10 mouse cellular contexts compared by ENCODE assay signal in the genomic region with DNA sequence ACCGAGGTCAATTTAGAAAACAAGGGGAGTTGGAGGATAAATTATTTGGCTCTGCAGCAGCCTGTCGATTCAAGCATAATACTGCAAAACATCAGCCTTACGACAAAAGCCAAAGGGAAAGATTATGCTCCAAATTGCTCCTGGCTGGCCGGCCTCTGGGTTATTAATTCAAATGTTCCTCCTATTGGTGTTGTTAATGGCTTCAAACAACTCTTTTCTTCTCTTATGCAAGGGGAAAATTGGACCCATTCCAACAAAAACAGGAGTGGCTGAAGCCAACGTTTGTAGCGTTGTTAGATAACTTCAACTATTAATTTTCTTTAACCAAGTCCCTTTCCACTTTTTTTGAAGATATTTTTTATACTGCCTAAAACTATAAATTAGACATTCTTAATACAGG.
DNase-seq lines count a peak whose midpoint lies in the region; ATAC-seq and TF ChIP-seq lines count a peak whose summit lies in the region.
"Had no signal": no experiment of that assay in that cellular context is flagged by ENCODE, and none has a peak within 500 bp of the region (broad histone marks: within the 10 kb centered on the region; RNA-seq: fewer than 3 reads in every experiment).

No protein-coding gene starts in this region.

- no peak for TF ChIP-seq CTCF in brain, embryonic 14.5 days (IDR thresholded peaks at IDR 0.05; ENCODE audit: borderline replicate concordance, extremely low read depth, insufficient read depth, insufficient read length)

- no peak overlapping the region for H3K9ac ChIP-seq in lung, embryonic 16.5 days (ENCODE audit: low read length)
- no peak overlapping the region for H3K9ac ChIP-seq in limb, embryonic 14.5 days (ENCODE audit: low read depth, low read length, severe bottlenecking)

- no peaks in the 10 kb centered on the region for H3K36me3 ChIP-seq in heart, embryonic 10.5 days
- no peaks in the 10 kb centered on the region for H3K36me3 ChIP-seq in lung, embryonic 16.5 days (ENCODE audit: control insufficient read depth, insufficient read depth, low read length)
- H3K36me3 ChIP-seq in limb, embryonic 14.5 days (ENCODE audit: control insufficient read depth, insufficient read depth, low read length): no peaks in the 10 kb centered on the region
- H3K36me3 ChIP-seq in midbrain, embryonic 10.5 days: no peaks in the 10 kb centered on the region

- no peak for TF ChIP-seq POLR2A in brain, embryonic 14.5 days (IDR thresholded peaks at IDR 0.05; ENCODE audit: borderline replicate concordance, extremely low read depth, insufficient read depth, insufficient read length, poor library complexity, severe bottlenecking)
- TF ChIP-seq POLR2A in limb, embryonic 14.5 days (IDR thresholded peaks at IDR 0.05; ENCODE audit: borderline replicate concordance, extremely low read depth, insufficient read depth, insufficient read length): no peak

- no peaks in the 10 kb centered on the region for H3K9me3 ChIP-seq in heart, embryonic 10.5 days
- H3K9me3 ChIP-seq in lung, embryonic 16.5 days (ENCODE audit: control insufficient read depth, low read length): no peaks in the 10 kb centered on the region
- H3K9me3 ChIP-seq in limb, embryonic 14.5 days (ENCODE audit: control insufficient read depth, low read length): no peaks in the 10 kb centered on the region
- no peaks in the 10 kb centered on the region for H3K9me3 ChIP-seq in midbrain, embryonic 10.5 days (replicated peaks)

- peak; percentile 43; the same call in 1 of the 2 replicates for ATAC-seq in lung, embryonic 16.5 days (ENCODE audit: low read depth)
- no peak for ATAC-seq in limb, embryonic 14.5 days (ENCODE audit: low FRiP score, low read depth)

- no peaks in the 10 kb centered on the region for H3K27me3 ChIP-seq in heart, embryonic 10.5 days (ENCODE audit: insufficient read depth, poor library complexity, severe bottlenecking)
- no peaks in the 10 kb centered on the region for H3K27me3 ChIP-seq in lung, embryonic 16.5 days (ENCODE audit: control insufficient read depth, insufficient read depth, low read depth, low read length)
- no peaks in the 10 kb centered on the region for H3K27me3 ChIP-seq in limb, embryonic 14.5 days (ENCODE audit: control insufficient read depth, insufficient read depth, low read length)
- no peaks in the 10 kb centered on the region for H3K27me3 ChIP-seq in midbrain, embryonic 10.5 days (ENCODE audit: low read depth, poor library complexity, severe bottlenecking)

- H3K27ac ChIP-seq in heart, embryonic 10.5 days: no peak overlapping the region
- H3K27ac ChIP-seq in lung, embryonic 16.5 days (ENCODE audit: low read length): no peak overlapping the region
- no peak overlapping the region for H3K27ac ChIP-seq in limb, embryonic 14.5 days (replicated peaks; ENCODE audit: low read depth, low read length)
- no peak overlapping the region for H3K27ac ChIP-seq in midbrain, embryonic 10.5 days (replicated peaks)

- WGBS in heart, embryonic 10.5 days: 66% methylated on average over 6 of the region's 6 CpGs
- WGBS in lung, embryonic 16.5 days: 17% methylated on average over 6 of the region's 6 CpGs
- 15% methylated on average over 6 of the region's 6 CpGs for WGBS in limb, embryonic 14.5 days
- 82% methylated on average over 6 of the region's 6 CpGs for WGBS in midbrain, embryonic 10.5 days

- no peak overlapping the region for H3K4me2 ChIP-seq in lung, embryonic 16.5 days (ENCODE audit: low read depth, low read length)
- H3K4me2 ChIP-seq in limb, embryonic 14.5 days (replicated peaks; ENCODE audit: low read depth, low read length, severe bottlenecking): no peak overlapping the region

- H3K4me1 ChIP-seq in heart, embryonic 10.5 days: peaks cover 15% of the 10 kb centered on the region
- H3K4me1 ChIP-seq in lung, embryonic 16.5 days (replicated peaks; ENCODE audit: control insufficient read depth, insufficient read depth, low read length): peaks cover 17% of the 10 kb centered on the region
- peaks cover 28% of the 10 kb centered on the region for H3K4me1 ChIP-seq in limb, embryonic 14.5 days (ENCODE audit: control insufficient read depth, insufficient read depth, low read length)
- no peaks in the 10 kb centered on the region for H3K4me1 ChIP-seq in midbrain, embryonic 10.5 days

- DNase-seq in heart, adult 18-20 months: peak; percentile 29 to 41
- DNase-seq in heart, embryonic 10.5 days (ENCODE audit: low spot score): no peak
- no peak for DNase-seq in lung, postnatal 4 days
- peak; percentile 84 for DNase-seq in brain, embryonic 14.5 days (ENCODE audit: low read depth)
- peak; percentile 62 for DNase-seq in limb, embryonic 14.5 days (ENCODE audit: low spot score)
- DNase-seq in thymus, postnatal 10 days (ENCODE audit: low spot score in 2 of 2): no peak
- no peak for DNase-seq in midbrain, embryonic 10.5 days (ENCODE audit: low spot score)
- DNase-seq: layer of hippocampus, adult 9-11 months; spleen, adult 18-20 months had no signal

- no peak overlapping the region for H3K4me3 ChIP-seq in heart, embryonic 10.5 days
- no peak overlapping the region for H3K4me3 ChIP-seq in lung, embryonic 16.5 days (ENCODE audit: low read length)
- H3K4me3 ChIP-seq in limb, embryonic 14.5 days (replicated peaks; ENCODE audit: low read length): no peak overlapping the region
- H3K4me3 ChIP-seq in midbrain, embryonic 10.5 days: no peak overlapping the region

Comparison
In these comparisons a context has a peak if more than half of its experiments do, and no peak if none do; other contexts are left out.
1. DNase-seq: peak in heart, adult 18-20 months (2 of 2), brain, embryonic 14.5 days (single experiment) and limb, embryonic 14.5 days (single experiment); none in heart, embryonic 10.5 days (single experiment), lung, postnatal 4 days (0 of 2), thymus, postnatal 10 days (0 of 2) and midbrain, embryonic 10.5 days (single experiment).